Mouse (Mus musculus) intestine, embryonic 16.5 days (tissue): ENCODE results near the gene Acyp1. TPM values are rescaled to one million over a fixed set of nuclear protein-coding genes. Genes with fewer than 3 reads are reported as not detected.
A peak's percentile ranks its signal among the peaks of the same experiment; 100 is the strongest.
"Not testable (repeated sequence)": the region's sequence is repeated elsewhere in the genome, so short reads cannot be mapped to it uniquely, and the experiment has no call there.

ENCODE experiments used
- ATAC-seq: fragments of 200-750 bp; cut with Nextera tagmentation; 2 replicates; pipeline ENCODE4 v1.8.0; 2017; ENCODE audit warnings: moderate TSS enrichment, moderate library complexity
- H3K27ac ChIP-seq: fragments of 300-500 bp; sonication (generic); 2 replicates; pipeline ENCODE4 v1.5.1; 2014; ENCODE audit warnings: mild to moderate bottlenecking, low read length
- H3K27me3 ChIP-seq: fragments of 300-500 bp; sonication (generic); replicated peaks from 2 replicates; pipeline ENCODE4 v1.6.1; 2014; ENCODE audit warnings: low read length, control low read depth, mixed read lengths; ENCODE audit not compliant: control insufficient read depth, insufficient read depth
- H3K36me3 ChIP-seq: fragments of 300-500 bp; sonication (generic); 2 replicates; pipeline ENCODE4 v1.6.1; 2014; ENCODE audit warnings: low read length, control low read depth; ENCODE audit not compliant: control insufficient read depth, insufficient read depth
- H3K4me1 ChIP-seq: fragments of 300-500 bp; sonication (generic); 2 replicates; pipeline ENCODE4 v1.6.1; 2014; ENCODE audit warnings: low read length, control low read depth, mixed read lengths; ENCODE audit not compliant: control insufficient read depth, insufficient read depth
- H3K4me2 ChIP-seq: fragments of 300-500 bp; sonication (generic); 2 replicates; pipeline ENCODE4 v1.6.1; 2014; ENCODE audit warnings: low read depth, low read length, control low read depth
- H3K4me3 ChIP-seq: fragments of 300-500 bp; sonication (generic); 2 replicates; pipeline ENCODE4 v1.5.1; 2014; ENCODE audit warnings: mild to moderate bottlenecking, low read length
- H3K9ac ChIP-seq: fragments of 300-500 bp; sonication (generic); 2 replicates; pipeline ENCODE4 v1.6.1; 2014; ENCODE audit warnings: low read depth, low read length
- H3K9me3 ChIP-seq: fragments of 300-500 bp; sonication (generic); 2 replicates; pipeline ENCODE4 v1.6.1; 2016; ENCODE audit warnings: low read length, control low read depth; ENCODE audit not compliant: control insufficient read depth
- WGBS: fragments of 180-500 bp; shearing (Covaris S2); extraction: QIAGEN DNeasy Blood & Tissue Kit; methylation state at CpG from one replicate; pipeline ENCODE4 v1.1.7; 2014; 5-methylcytosine and 5-hydroxymethylcytosine counted together
- polyA plus RNA-seq: library from polyadenylated mRNA; unstranded; fragments of >200 nt; fragmentation: Nextera tagmentation; extraction: Ambion mirVana; gene quantifications from 2 replicates; pipeline ENCODE4 v1.2.1, GENCODE M21; 2015

The Acyp1 gene
- polyA plus RNA-seq, 1 experiment from 2014 or later, result 52.3 TPM

- Histone ChIP-seq H3K27me3 (no peaks in the 10 kb centered on the region), H3K27ac (peak within 1 kb of the TSS; percentile 80), H3K4me3 (peak within 1 kb of the TSS; percentile 52), H3K9me3 (no peaks in the 10 kb centered on the region), H3K4me2 (peak within 1 kb of the TSS; percentile 82), H3K9ac (peak within 1 kb of the TSS; percentile 67), H3K4me1 (peaks cover 12% of the 10 kb centered on the region), H3K36me3 (no peaks in the 10 kb centered on the region)
- ATAC-seq, result peak; percentile 92
- 4% methylated on average over 24 of the region's 31 CpGs for WGBS
Measured at GRCm38 (mm10) chr12:85288486-85289156, 383 bp upstream of the Acyp1 start, which contains the start of gene Zc2hc1c. TSS of gene Zc2hc1c (plus strand) at chr12:85288591.

- 48% methylated on average over 2 of the region's 5 CpGs for WGBS
Measured at GRCm38 (mm10) chr12:85286941-85287340, 1.3 kb downstream of the Acyp1 start.

GRCm38 (mm10) chr12:85284996-85285395 lies 3.2 kb downstream of the Acyp1 start:
- H3K27ac ChIP-seq, result no peak overlapping the region
- H3K9ac ChIP-seq, result no peak overlapping the region
- no peaks in the 10 kb centered on the region for H3K36me3 ChIP-seq
- 91% methylated on average over 4 of the region's 4 CpGs for WGBS
- no peaks in the 10 kb centered on the region for H3K27me3 ChIP-seq
- no peaks in the 10 kb centered on the region for H3K9me3 ChIP-seq
- peaks cover 12% of the 10 kb centered on the region for H3K4me1 ChIP-seq
- ATAC-seq, result no peak
- no peak overlapping the region for H3K4me2 ChIP-seq
- H3K4me3 ChIP-seq, result no peak overlapping the region

More at GRCm38 (mm10) chr12:85286941-85287340, 1.3 kb downstream of the Acyp1 start:
- H3K9ac ChIP-seq, result no peak overlapping the region
- no peak overlapping the region for H3K4me2 ChIP-seq
- H3K27ac ChIP-seq, result no peak overlapping the region
- no peak overlapping the region for H3K4me3 ChIP-seq
- H3K27me3 ChIP-seq, result no peaks in the 10 kb centered on the region
- peaks cover 12% of the 10 kb centered on the region for H3K4me1 ChIP-seq
- H3K9me3 ChIP-seq, result no peaks in the 10 kb centered on the region
- no peaks in the 10 kb centered on the region for H3K36me3 ChIP-seq
- no peak for ATAC-seq

GRCm38 (mm10) chr12:85284331-85284730 lies 3.9 kb downstream of the Acyp1 start:
- no peaks in the 10 kb centered on the region for H3K36me3 ChIP-seq
- WGBS, result 68% methylated on average over 8 of the region's 8 CpGs
- H3K4me3 ChIP-seq, result no peak overlapping the region
- no peak overlapping the region for H3K4me2 ChIP-seq
- no peaks in the 10 kb centered on the region for H3K9me3 ChIP-seq
- no peak for ATAC-seq
- no peak overlapping the region for H3K27ac ChIP-seq
- no peaks in the 10 kb centered on the region for H3K27me3 ChIP-seq
- no peak overlapping the region for H3K9ac ChIP-seq
- H3K4me1 ChIP-seq, result peaks cover 13% of the 10 kb centered on the region

- H3K4me3 ChIP-seq, H3K27me3 ChIP-seq, H3K36me3 ChIP-seq, ATAC-seq, H3K4me1 ChIP-seq, H3K9ac ChIP-seq, H3K9me3 ChIP-seq, H3K27ac ChIP-seq, H3K4me2 ChIP-seq: not testable (repeated sequence)
- WGBS, result 88% methylated on average over 1 of the region's 4 CpGs
Measured at GRCm38 (mm10) chr12:85281756-85282155, 6.5 kb downstream of the Acyp1 start.

GRCm38 (mm10) chr12:85280845-85281651 lies 7.2 kb downstream of the Acyp1 start:
- H3K9me3 ChIP-seq, result no peaks in the 10 kb centered on the region
- H3K9ac ChIP-seq, result no peak overlapping the region
- H3K27ac ChIP-seq, result no peak overlapping the region
- no peaks in the 10 kb centered on the region for H3K36me3 ChIP-seq
- no peak for ATAC-seq
- WGBS, result 61% methylated on average over 12 of the region's 12 CpGs
- H3K4me2 ChIP-seq, result peak overlapping the region; percentile 92
- peaks cover 3% of the 10 kb centered on the region for H3K4me1 ChIP-seq
- no peaks in the 10 kb centered on the region for H3K27me3 ChIP-seq
- peak overlapping the region; percentile 81 for H3K4me3 ChIP-seq

- H3K4me1 ChIP-seq, result peaks cover 3% of the 10 kb centered on the region
- ATAC-seq, result peak; percentile 99
- peak overlapping the region; percentile 93 for H3K9ac ChIP-seq
- H3K4me2 ChIP-seq, result peak overlapping the region; percentile 92
- no peaks in the 10 kb centered on the region for H3K27me3 ChIP-seq
- no peaks in the 10 kb centered on the region for H3K9me3 ChIP-seq
- no peaks in the 10 kb centered on the region for H3K36me3 ChIP-seq
- peak overlapping the region; percentile 76 for H3K27ac ChIP-seq
- peak overlapping the region; percentile 81 for H3K4me3 ChIP-seq
- 0% methylated on average over 30 of the region's 31 CpGs for WGBS
Measured at GRCm38 (mm10) chr12:85280105-85280844, 8.0 kb downstream of the Acyp1 start.

- ATAC-seq, result peak; percentile 54
- Histone ChIP-seq H3K4me3 (peak overlapping the region; percentile 81), H3K27me3 (no peaks in the 10 kb centered on the region), H3K27ac (peak overlapping the region; percentile 76; the same call in 1 of the 2 replicates), H3K9me3 (no peaks in the 10 kb centered on the region), H3K4me2 (peak overlapping the region; percentile 92), H3K4me1 (peaks cover 3% of the 10 kb centered on the region), H3K36me3 (no peaks in the 10 kb centered on the region), H3K9ac (peak overlapping the region; percentile 93)
- 7% methylated on average over 10 of the region's 10 CpGs for WGBS
Measured at GRCm38 (mm10) chr12:85279396-85280080, 8.7 kb downstream of the Acyp1 start.
